Mouse (Mus musculus) intestine, postnatal 0 days (tissue): ENCODE measurements at regions not wholly inside any gene's neighbourhood (a gene's known extent, or its start where the extent isn't known, plus 50 kb on each side); places are given as distances from the start of the nearest gene placed in this dataset.
"Not testable (repeated sequence)": the region's sequence is repeated elsewhere in the genome, so short reads cannot be mapped to it uniquely, and the experiment has no call there.

Source experiments
- ATAC-seq: fragments of 200-750 bp; cut with Nextera tagmentation; 2 replicates; pipeline ENCODE4 v1.8.0; 2017; ENCODE audit warnings: mild to moderate bottlenecking, moderate TSS enrichment, moderate library complexity
- H3K27ac ChIP-seq: fragments of 300-500 bp; sonication (generic); 2 replicates; pipeline ENCODE4 v1.5.1; 2014; ENCODE audit warnings: mild to moderate bottlenecking, low read depth, low read length, moderate library complexity
- H3K27me3 ChIP-seq: fragments of 300-500 bp; sonication (generic); replicated peaks from 2 replicates; pipeline ENCODE4 v1.6.1; 2014; ENCODE audit warnings: low read length, mixed read lengths; ENCODE audit not compliant: control insufficient read depth, insufficient read depth
- H3K36me3 ChIP-seq: fragments of 300-500 bp; sonication (generic); 2 replicates; pipeline ENCODE4 v1.6.1; 2014; ENCODE audit warnings: mild to moderate bottlenecking, moderate library complexity; ENCODE audit not compliant: control insufficient read depth, insufficient read depth
- H3K4me1 ChIP-seq: fragments of 300-500 bp; sonication (generic); replicated peaks from 2 replicates; pipeline ENCODE4 v1.6.1; 2014; ENCODE audit warnings: antibody characterized with exemption, low read length, mixed read lengths; ENCODE audit not compliant: control insufficient read depth, insufficient read depth
- H3K4me2 ChIP-seq: fragments of 300-500 bp; sonication (generic); replicated peaks from 2 replicates; pipeline ENCODE4 v1.6.1; 2014; ENCODE audit warnings: low read depth, mild to moderate bottlenecking, moderate library complexity
- H3K4me3 ChIP-seq: fragments of 300-500 bp; sonication (generic); 2 replicates; pipeline ENCODE4 v1.5.1; 2014; ENCODE audit warnings: low read depth, low read length
- H3K9ac ChIP-seq: fragments of 300-500 bp; sonication (generic); 2 replicates; pipeline ENCODE4 v1.6.1; 2014; ENCODE audit warnings: mild to moderate bottlenecking, low read depth, low read length
- H3K9me3 ChIP-seq: fragments of 300-500 bp; sonication (generic); 2 replicates; pipeline ENCODE4 v1.6.1; 2016; ENCODE audit warnings: mixed run types; ENCODE audit not compliant: control insufficient read depth
- CTCF ChIP-seq: sonication (generic); IDR thresholded peaks from 2 replicates; pipeline ENCODE4 v1.5.1; 2016; ENCODE audit warnings: low read depth, mild to moderate bottlenecking, control low read depth, antibody characterized with exemption, moderate library complexity
- WGBS: fragments of 180-500 bp; shearing (Covaris S2); extraction: QIAGEN DNeasy Blood & Tissue Kit; methylation state at CpG from one replicate; pipeline ENCODE4 v1.1.7; 2014; 5-methylcytosine and 5-hydroxymethylcytosine counted together

DNA sequence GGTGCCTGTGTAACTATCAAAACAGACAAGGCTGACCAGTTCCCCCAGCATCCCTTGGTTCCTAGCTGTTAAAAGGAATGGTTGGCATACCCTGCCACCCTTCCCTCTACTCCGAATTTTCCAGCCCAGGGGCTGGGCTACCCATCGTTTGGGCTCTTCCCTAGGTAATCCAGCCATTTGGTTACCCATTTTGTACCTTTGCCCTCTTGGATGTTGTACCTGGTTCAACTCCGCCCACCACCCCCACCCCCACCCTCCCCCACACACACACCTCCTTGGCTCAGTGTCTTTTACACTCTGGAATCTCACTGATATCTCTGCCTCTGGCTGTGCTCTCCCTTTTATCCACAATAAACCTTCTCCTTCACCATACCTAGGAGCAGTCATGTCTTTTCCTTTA, 271.6 kb upstream of the Cdh4 start:
- Histone ChIP-seq H3K27ac (no peak overlapping the region), H3K4me2 (no peak overlapping the region), H3K4me1 (no peaks in the 10 kb centered on the region), H3K9ac (no peak overlapping the region), H3K9me3 (no peaks in the 10 kb centered on the region), H3K36me3 (no peaks in the 10 kb centered on the region), H3K4me3 (no peak overlapping the region), H3K27me3 (no peaks in the 10 kb centered on the region)
- 23% methylated on average over 3 of the region's 3 CpGs for WGBS
- ATAC-seq, result peak; percentile 60
- no peak for TF ChIP-seq CTCF

DNA sequence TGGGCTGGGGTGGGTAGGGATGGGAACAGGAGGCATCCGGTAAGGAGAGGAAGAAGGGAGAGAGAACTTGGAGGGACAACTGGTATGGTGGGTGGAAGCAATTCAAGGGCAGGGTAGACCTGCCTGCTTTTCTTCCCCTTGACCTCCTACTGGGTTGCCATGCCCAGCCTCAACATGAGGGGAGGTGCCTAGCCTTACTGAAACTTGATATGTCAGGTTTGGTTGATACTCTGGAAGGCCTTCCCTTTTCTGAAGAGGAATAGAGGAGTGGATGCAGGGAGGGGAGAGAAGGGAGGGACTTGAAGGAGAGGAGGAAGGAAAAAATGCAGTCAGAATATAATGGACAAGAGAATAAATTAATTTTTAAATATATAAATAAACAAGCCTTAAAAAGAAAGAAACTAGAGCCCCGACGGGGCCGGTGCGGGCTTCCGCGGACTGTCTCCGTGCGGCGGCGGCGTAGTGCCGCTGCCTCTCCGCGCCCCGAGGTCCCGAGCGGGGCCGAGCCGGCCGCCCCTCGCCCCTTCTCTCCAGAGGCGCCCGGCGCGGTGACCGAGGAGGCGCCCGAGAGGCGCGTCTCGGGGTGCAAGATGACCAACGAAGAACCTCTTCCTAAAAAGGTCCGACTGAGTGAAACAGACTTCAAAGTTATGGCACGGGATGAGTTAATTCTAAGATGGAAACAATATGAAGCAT, 265.2 kb upstream of the Cdh4 start:
- not testable (repeated sequence) for H3K9me3 ChIP-seq, ATAC-seq, H3K27me3 ChIP-seq

DNA sequence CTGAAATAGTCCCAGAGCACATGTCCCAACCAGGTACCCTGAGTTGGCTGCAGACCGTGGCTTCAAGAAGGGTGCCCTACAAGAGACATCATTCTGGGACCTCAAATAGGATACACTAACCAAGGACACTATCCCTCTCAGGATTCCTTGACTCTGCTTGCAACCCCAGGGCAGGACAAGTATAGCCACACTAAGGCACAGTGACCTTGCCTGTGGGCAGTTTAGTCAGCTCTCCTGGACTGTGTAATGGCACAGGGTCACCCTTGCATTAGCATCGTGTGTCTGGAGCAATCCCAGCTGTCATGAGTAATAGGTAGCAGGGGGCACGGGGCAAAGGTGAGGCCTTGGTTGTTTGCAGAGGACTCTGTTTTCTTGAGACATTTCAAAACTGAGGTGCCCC, 260.9 kb upstream of the Cdh4 start:
- Histone ChIP-seq H3K36me3 (no peaks in the 10 kb centered on the region), H3K27me3 (no peaks in the 10 kb centered on the region; the same call in 1 of the 2 replicates), H3K9ac (no peak overlapping the region), H3K9me3 (no peaks in the 10 kb centered on the region), H3K4me3 (no peak overlapping the region), H3K4me1 (no peaks in the 10 kb centered on the region), H3K27ac (no peak overlapping the region), H3K4me2 (no peak overlapping the region)
- no peak for ATAC-seq
- no peak for TF ChIP-seq CTCF
- 49% methylated on average over 3 of the region's 3 CpGs for WGBS

More for the DNA sequence above, 265.2 kb upstream of the Cdh4 start:
- H3K4me2 ChIP-seq, result peak overlapping the region; percentile 40; the same call in 1 of the 2 replicates
- not testable (repeated sequence) for H3K4me1 ChIP-seq, H3K4me3 ChIP-seq, H3K9ac ChIP-seq, H3K27ac ChIP-seq, H3K36me3 ChIP-seq
- WGBS, result 4% methylated on average over 24 of the region's 35 CpGs

DNA sequence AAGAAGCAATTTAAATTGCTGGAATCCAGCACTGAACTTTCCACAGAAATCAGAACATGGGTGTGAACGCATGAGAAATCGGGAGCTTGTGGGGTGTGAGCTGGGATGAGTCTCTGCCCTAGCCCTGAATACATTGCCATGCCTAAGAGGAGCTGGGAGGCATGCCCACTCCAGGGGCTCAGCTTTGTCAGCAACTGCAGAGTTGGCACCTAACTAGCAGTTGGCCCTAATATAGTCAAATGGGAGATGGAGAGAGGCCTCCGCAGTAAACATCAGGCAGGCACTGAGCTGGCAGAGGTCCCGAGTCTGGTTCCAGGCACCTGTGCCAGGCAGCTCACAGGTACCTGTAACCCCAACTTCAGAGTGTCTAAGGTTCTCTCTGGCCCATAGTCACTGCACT, 260.1 kb upstream of the Cdh4 start:
- no peak overlapping the region for H3K9ac ChIP-seq
- H3K4me2 ChIP-seq, result no peak overlapping the region
- WGBS, result 91% methylated on average over 4 of the region's 4 CpGs
- TF ChIP-seq CTCF, result no peak
- no peaks in the 10 kb centered on the region for H3K4me1 ChIP-seq
- H3K27me3 ChIP-seq, result no peaks in the 10 kb centered on the region
- H3K4me3 ChIP-seq, result no peak overlapping the region
- no peak for ATAC-seq
- no peaks in the 10 kb centered on the region for H3K9me3 ChIP-seq
- H3K36me3 ChIP-seq, result no peaks in the 10 kb centered on the region
- no peak overlapping the region for H3K27ac ChIP-seq

- WGBS, result 75% methylated on average over 6 of the region's 6 CpGs
- H3K27ac ChIP-seq, result no peak overlapping the region
- H3K4me2 ChIP-seq, result no peak overlapping the region
- peak; percentile 45; the same call in 1 of the 2 replicates for ATAC-seq
- no peaks in the 10 kb centered on the region for H3K4me1 ChIP-seq
- H3K9ac ChIP-seq, result no peak overlapping the region
- H3K27me3 ChIP-seq, result no peaks in the 10 kb centered on the region
- TF ChIP-seq CTCF, result no peak
- H3K9me3 ChIP-seq, result no peaks in the 10 kb centered on the region
- H3K4me3 ChIP-seq, result no peak overlapping the region
- no peaks in the 10 kb centered on the region for H3K36me3 ChIP-seq
Observed at GRCm38 (mm10) chr2:179192906-179193496, 249.2 kb upstream of the Cdh4 start.

DNA sequence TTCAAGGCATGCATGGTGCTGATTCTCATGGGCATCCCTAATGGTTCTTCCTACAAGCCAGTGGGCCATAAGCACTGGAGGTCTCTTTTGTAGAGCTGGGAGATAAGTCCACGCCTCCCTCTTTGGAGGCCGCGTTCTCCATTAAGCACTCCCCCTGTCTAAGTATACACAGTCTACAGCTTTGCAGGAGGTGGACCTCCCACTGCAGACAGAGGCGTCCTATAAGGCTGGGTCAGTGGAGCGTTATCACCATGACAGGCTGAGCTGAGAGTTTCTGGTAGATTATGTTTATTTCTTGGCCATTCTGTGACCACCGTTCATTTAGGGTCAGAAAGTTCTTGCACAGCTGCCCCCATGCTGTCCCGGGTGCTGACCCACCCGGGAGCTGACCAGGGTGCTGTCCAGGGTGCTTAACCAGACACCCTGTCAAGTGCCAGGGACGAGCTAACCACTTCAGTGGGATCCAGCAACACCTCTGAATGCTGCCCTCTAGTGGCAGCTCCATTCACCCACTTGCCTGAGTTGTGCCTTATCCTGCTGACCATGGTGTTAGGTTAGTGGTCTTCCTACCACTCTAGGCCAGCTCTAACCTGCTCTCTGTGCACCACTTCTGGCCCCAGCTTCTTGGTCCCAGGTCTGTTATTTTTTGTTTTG, 248.6 kb upstream of the Cdh4 start:
- TF ChIP-seq CTCF, result peak; percentile 93
- Histone ChIP-seq H3K4me2 (no peak overlapping the region), H3K9ac (no peak overlapping the region), H3K27ac (no peak overlapping the region), H3K9me3 (no peaks in the 10 kb centered on the region), H3K4me1 (no peaks in the 10 kb centered on the region), H3K4me3 (no peak overlapping the region), H3K27me3 (no peaks in the 10 kb centered on the region), H3K36me3 (no peaks in the 10 kb centered on the region)
- ATAC-seq, result peak; percentile 67
- WGBS, result 34% methylated on average over 9 of the region's 9 CpGs
